Mouse (Mus musculus) erythroblast, embryonic 14.5 days (primary cell): ENCODE measurements around the gene Mrpl33.

ENCODE experiments used
- GATA1 ChIP-seq: IDR thresholded peaks from 2 replicates; pipeline ENCODE4 v1.6.1; 2012; ENCODE audit warnings: low read length, inconsistent platforms, mixed read lengths
- TAL1 ChIP-seq: IDR thresholded peaks from 3 replicates; pipeline ENCODE4 v1.6.1; 2012; ENCODE audit warnings: low read length, inconsistent platforms, mixed read lengths

DNA sequence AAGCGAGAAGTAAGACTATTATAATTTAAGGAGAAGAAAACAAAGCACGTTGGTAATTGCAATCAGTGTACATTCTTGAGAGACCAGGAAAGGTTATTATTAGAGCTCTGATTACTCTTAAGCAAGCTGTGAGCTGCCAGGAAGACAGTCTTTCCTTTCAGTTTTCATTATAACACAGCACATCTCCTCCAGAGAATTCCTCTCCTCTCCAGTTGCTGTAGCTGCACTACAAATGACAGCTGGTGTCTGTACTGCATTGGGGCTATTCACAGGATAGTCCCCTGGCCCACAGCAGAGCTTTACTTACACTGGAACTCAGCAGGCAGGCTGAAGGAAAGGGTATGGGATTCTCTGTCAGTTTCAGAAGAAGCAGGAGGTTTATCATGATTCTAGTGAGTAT is 76.7 kb downstream of the Mrpl33 start:
- no peak for TF ChIP-seq GATA1
- TF ChIP-seq TAL1 = no peak
